Mouse (Mus musculus): Measurements from ENCODE around the gene Hist2h3b. TPM values are rescaled to one million over a fixed set of nuclear protein-coding genes. Genes with fewer than 3 reads are reported as not detected.
A peak's percentile ranks its signal among the peaks of the same experiment; 100 is the strongest.
"Not testable (repeated sequence)": the region's sequence is repeated elsewhere in the genome, so short reads cannot be mapped to it uniquely, and the experiment has no call there.

Hist2h3b gene
- polyA plus RNA-seq, 1 experiment from 2014 or later: 29.5 TPM

- Histone ChIP-seq H3K4me3 (ENCODE audit: low read depth, low read length) (peak overlapping the region; percentile 59), H3K4me1 (ENCODE audit: control insufficient read depth, insufficient read depth, low read length) (peaks cover 11% of the 10 kb centered on the region), H3K4me2 (peak overlapping the region; percentile 76), H3K27me3 (ENCODE audit: control insufficient read depth, insufficient read depth, low read length) (no peaks in the 10 kb centered on the region), H3K36me3 (ENCODE audit: control insufficient read depth, insufficient read depth, low read length) (no peaks in the 10 kb centered on the region), H3K9ac (ENCODE audit: low read depth, low read length) (peak overlapping the region; percentile 84; the same call in 1 of the 2 replicates), H3K9me3 (replicated peaks; ENCODE audit: control insufficient read depth, low read length) (no peaks in the 10 kb centered on the region), H3K27ac (ENCODE audit: low read depth, low read length) (no peak overlapping the region)
- ATAC-seq (replicated peaks; ENCODE audit: insufficient number of reproducible peaks, low FRiP score, low TSS enrichment): no peak
- 76% methylated on average over 4 of the region's 4 CpGs for WGBS (ENCODE audit: insufficient replicate concordance)
Observed at GRCm38 (mm10) chr3:96236834-96237334, 31.6 kb upstream of the Hist2h3b start.

GRCm38 (mm10) chr3:96237335-96237903, 31.0 kb upstream of the Hist2h3b start:
- ATAC-seq (replicated peaks; ENCODE audit: insufficient number of reproducible peaks, low FRiP score, low TSS enrichment): no peak
- Histone ChIP-seq H3K9me3 (replicated peaks; ENCODE audit: control insufficient read depth, low read length) (no peaks in the 10 kb centered on the region), H3K27me3 (ENCODE audit: control insufficient read depth, insufficient read depth, low read length) (no peaks in the 10 kb centered on the region), H3K4me3 (ENCODE audit: low read depth, low read length) (peak overlapping the region; percentile 59), H3K9ac (ENCODE audit: low read depth, low read length) (peak overlapping the region; percentile 84), H3K27ac (ENCODE audit: low read depth, low read length) (peak overlapping the region; percentile 83), H3K36me3 (ENCODE audit: control insufficient read depth, insufficient read depth, low read length) (no peaks in the 10 kb centered on the region), H3K4me1 (ENCODE audit: control insufficient read depth, insufficient read depth, low read length) (peaks cover 11% of the 10 kb centered on the region), H3K4me2 (peak overlapping the region; percentile 76)
- 32% methylated on average over 7 of the region's 7 CpGs for WGBS (ENCODE audit: insufficient replicate concordance)

GRCm38 (mm10) chr3:96237904-96238511, 30.4 kb upstream of the Hist2h3b start:
- Histone ChIP-seq H3K27me3 (ENCODE audit: control insufficient read depth, insufficient read depth, low read length) (no peaks in the 10 kb centered on the region), H3K9me3 (replicated peaks; ENCODE audit: control insufficient read depth, low read length) (no peaks in the 10 kb centered on the region), H3K4me2 (peak overlapping the region; percentile 76), H3K4me1 (ENCODE audit: control insufficient read depth, insufficient read depth, low read length) (peaks cover 11% of the 10 kb centered on the region), H3K27ac (ENCODE audit: low read depth, low read length) (peak overlapping the region; percentile 83), H3K36me3 (ENCODE audit: control insufficient read depth, insufficient read depth, low read length) (no peaks in the 10 kb centered on the region), H3K9ac (ENCODE audit: low read depth, low read length) (peak overlapping the region; percentile 84), H3K4me3 (ENCODE audit: low read depth, low read length) (peak overlapping the region; percentile 59)
- under 1% methylated on average over 12 of the region's 12 CpGs for WGBS (ENCODE audit: insufficient replicate concordance)
- ATAC-seq (replicated peaks; ENCODE audit: insufficient number of reproducible peaks, low FRiP score, low TSS enrichment): no peak

- not testable (repeated sequence) for H3K9me3 ChIP-seq (replicated peaks; ENCODE audit: control insufficient read depth, low read length); H3K27me3 ChIP-seq (ENCODE audit: control insufficient read depth, insufficient read depth, low read length); H3K36me3 ChIP-seq (ENCODE audit: control insufficient read depth, insufficient read depth, low read length)
- ATAC-seq (replicated peaks; ENCODE audit: insufficient number of reproducible peaks, low FRiP score, low TSS enrichment): peak; percentile 88
- peak within 1 kb of the TSS; percentile 83 for H3K27ac ChIP-seq (ENCODE audit: low read depth, low read length)
- peak within 1 kb of the TSS; percentile 59 for H3K4me3 ChIP-seq (ENCODE audit: low read depth, low read length)
- peak within 1 kb of the TSS; percentile 84 for H3K9ac ChIP-seq (ENCODE audit: low read depth, low read length)
- H3K4me2 ChIP-seq: peak within 1 kb of the TSS; percentile 76
- WGBS (ENCODE audit: insufficient replicate concordance): 0% methylated on average over 17 of the region's 68 CpGs
- H3K4me1 ChIP-seq (ENCODE audit: control insufficient read depth, insufficient read depth, low read length): peaks cover 15% of the 10 kb centered on the region
Observed at GRCm38 (mm10) chr3:96238954-96239793, 29.3 kb upstream of the Hist2h3b start, which contains the start of gene Hist2h3c2. Gene Hist2h3c2 (minus strand): TSS chr3:96239127.

- Histone ChIP-seq H3K4me1 (ENCODE audit: control insufficient read depth, insufficient read depth, low read length) (peaks cover 21% of the 10 kb centered on the region), H3K4me2 (peak within 1 kb of the TSS; percentile 54), H3K4me3 (ENCODE audit: low read depth, low read length) (peak within 1 kb of the TSS; percentile 32), H3K9ac (ENCODE audit: low read depth, low read length) (peak within 1 kb of the TSS; percentile 59; the same call in 1 of the 2 replicates), H3K27ac (ENCODE audit: low read depth, low read length) (peak within 1 kb of the TSS; percentile 87)
- not testable (repeated sequence) for H3K27me3 ChIP-seq (ENCODE audit: control insufficient read depth, insufficient read depth, low read length); H3K9me3 ChIP-seq (replicated peaks; ENCODE audit: control insufficient read depth, low read length); H3K36me3 ChIP-seq (ENCODE audit: control insufficient read depth, insufficient read depth, low read length)
- ATAC-seq (replicated peaks; ENCODE audit: insufficient number of reproducible peaks, low FRiP score, low TSS enrichment): peak; percentile 81
- 4% methylated on average over 29 of the region's 85 CpGs for WGBS (ENCODE audit: insufficient replicate concordance)
Observed at GRCm38 (mm10) chr3:96239949-96240798, 28.3 kb upstream of the Hist2h3b start, which contains the start of gene Hist2h2aa2. Gene Hist2h2aa2 (minus strand): TSS chr3:96240276.

- Histone ChIP-seq H3K9ac (ENCODE audit: low read depth, low read length) (peak overlapping the region; percentile 59; the same call in 1 of the 2 replicates), H3K4me3 (ENCODE audit: low read depth, low read length) (peak overlapping the region; percentile 21), H3K4me2 (peak overlapping the region; percentile 54), H3K36me3 (ENCODE audit: control insufficient read depth, insufficient read depth, low read length) (no peaks in the 10 kb centered on the region), H3K9me3 (replicated peaks; ENCODE audit: control insufficient read depth, low read length) (no peaks in the 10 kb centered on the region), H3K27me3 (ENCODE audit: control insufficient read depth, insufficient read depth, low read length) (no peaks in the 10 kb centered on the region), H3K4me1 (ENCODE audit: control insufficient read depth, insufficient read depth, low read length) (peaks cover 21% of the 10 kb centered on the region), H3K27ac (ENCODE audit: low read depth, low read length) (peak overlapping the region; percentile 87)
- no peak for ATAC-seq (replicated peaks; ENCODE audit: insufficient number of reproducible peaks, low FRiP score, low TSS enrichment)
- WGBS (ENCODE audit: insufficient replicate concordance): 79% methylated on average over 9 of the region's 9 CpGs
Observed at GRCm38 (mm10) chr3:96240799-96241197, 27.7 kb upstream of the Hist2h3b start.

- H3K9me3 ChIP-seq (replicated peaks; ENCODE audit: control insufficient read depth, low read length): no peaks in the 10 kb centered on the region
- no peaks in the 10 kb centered on the region for H3K36me3 ChIP-seq (ENCODE audit: control insufficient read depth, insufficient read depth, low read length)
- WGBS (ENCODE audit: insufficient replicate concordance): 75% methylated on average over 7 of the region's 7 CpGs
- no peak for ATAC-seq (replicated peaks; ENCODE audit: insufficient number of reproducible peaks, low FRiP score, low TSS enrichment)
- peaks cover 17% of the 10 kb centered on the region for H3K4me1 ChIP-seq (ENCODE audit: control insufficient read depth, insufficient read depth, low read length)
- H3K4me2 ChIP-seq: peak overlapping the region; percentile 66
- H3K27me3 ChIP-seq (ENCODE audit: control insufficient read depth, insufficient read depth, low read length): no peaks in the 10 kb centered on the region
- peak overlapping the region; percentile 94 for H3K27ac ChIP-seq (ENCODE audit: low read depth, low read length)
- peak overlapping the region; percentile 45; the same call in 1 of the 2 replicates for H3K4me3 ChIP-seq (ENCODE audit: low read depth, low read length)
- H3K9ac ChIP-seq (ENCODE audit: low read depth, low read length): peak overlapping the region; percentile 79
Observed at GRCm38 (mm10) chr3:96243921-96244572, 24.4 kb upstream of the Hist2h3b start.

All from heart, embryonic 11.5 days (tissue).